Mouse (Mus musculus) retina, embryonic 14.5 days (tissue): ENCODE results near the gene Cog4.
"Not testable (repeated sequence)": the region's sequence is repeated elsewhere in the genome, so short reads cannot be mapped to it uniquely, and the experiment has no call there.

ENCODE experiments used
- DNase-seq: peaks from one replicate; pipeline ENCODE4 v3.0.0-alpha.2; 2015; ENCODE audit warnings: low spot score

Gene Cog4

DNA sequence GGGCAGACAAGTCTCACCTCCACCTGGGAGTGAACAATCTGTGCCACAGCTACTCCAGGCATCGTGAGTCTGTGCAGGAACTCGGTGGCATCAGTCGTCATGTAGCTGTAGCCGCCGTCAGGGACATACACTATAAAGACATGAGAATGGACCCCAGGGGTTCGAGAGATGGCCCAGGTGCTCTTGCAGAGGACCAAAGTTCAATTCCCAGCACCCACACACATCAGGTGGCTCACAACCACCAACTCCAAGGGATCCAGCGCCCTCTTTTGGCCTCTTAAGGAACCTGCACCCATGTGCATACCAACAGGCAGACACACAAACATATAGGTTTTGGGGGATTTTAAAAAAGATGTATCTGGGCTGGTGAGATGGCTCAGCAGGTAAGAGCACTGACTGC, 45.6 kb downstream of the Cog4 start:
- no peak for DNase-seq

DNA sequence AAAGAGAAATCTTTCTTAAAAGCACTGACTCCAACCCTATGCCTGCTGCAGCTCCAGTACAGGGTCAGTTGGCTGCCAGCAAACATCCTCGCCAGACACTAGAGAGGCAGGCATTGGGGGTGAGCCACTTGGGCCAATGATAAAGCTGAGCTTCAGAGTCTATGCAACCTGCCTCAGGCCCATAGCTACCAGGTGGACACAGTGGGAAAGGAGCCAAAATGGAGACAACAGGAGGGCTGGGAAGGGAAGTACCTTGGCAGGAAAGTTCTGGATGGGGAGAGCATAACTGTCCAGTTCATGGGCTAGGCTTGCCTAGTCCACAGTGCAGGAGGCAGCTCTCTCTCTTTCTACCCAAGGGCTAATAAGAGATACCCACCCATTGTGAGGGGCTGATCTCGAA, 46.5 kb downstream of the Cog4 start:
- no peak for DNase-seq

GRCm38 (mm10) chr8:110894851-110895250, 48.5 kb downstream of the Cog4 start:
- no peak for DNase-seq

GRCm38 (mm10) chr8:110895254-110895653, 48.9 kb downstream of the Cog4 start:
- no peak for DNase-seq

DNA sequence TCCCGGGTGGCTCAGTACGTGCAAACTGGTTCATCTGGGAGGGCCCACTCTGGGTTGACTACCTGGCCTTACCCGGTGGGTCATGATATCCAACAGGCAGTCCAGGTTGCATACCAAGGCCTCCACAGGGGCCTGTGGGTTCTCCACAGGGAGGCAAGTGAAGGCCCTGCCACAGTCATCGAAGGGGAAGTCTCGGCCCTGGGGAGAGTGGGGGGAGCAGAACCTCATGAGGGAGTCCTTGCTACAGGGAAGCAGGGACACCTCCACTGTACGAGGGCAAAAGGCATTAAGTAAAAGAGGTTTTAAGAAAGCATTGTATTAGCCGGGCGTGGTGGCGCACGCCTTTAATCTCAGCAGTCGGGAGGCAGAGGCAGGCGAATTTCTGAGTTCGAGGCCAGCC, 49.4 kb downstream of the Cog4 start:
- DNase-seq: no peak

DNA sequence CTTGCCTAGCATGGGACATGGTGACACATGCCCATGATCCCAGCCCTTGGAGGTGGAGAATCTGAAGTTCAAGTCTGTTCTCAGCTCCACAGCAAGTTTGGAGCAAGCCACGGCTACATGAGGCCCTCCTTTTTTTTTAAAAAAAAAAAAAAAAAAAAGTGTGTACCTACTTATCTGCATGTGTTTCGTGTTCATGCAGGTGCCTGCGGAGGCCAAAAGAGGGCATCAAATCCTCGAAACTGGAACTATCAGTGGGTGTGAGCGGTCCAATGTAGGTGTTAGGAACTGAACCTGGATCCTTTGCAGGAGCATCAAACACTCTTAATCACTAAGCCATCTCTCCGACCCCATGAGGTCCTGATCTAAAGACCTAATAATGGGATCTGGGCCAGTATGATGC, 51.1 kb downstream of the Cog4 start:
- no peak for DNase-seq

DNA sequence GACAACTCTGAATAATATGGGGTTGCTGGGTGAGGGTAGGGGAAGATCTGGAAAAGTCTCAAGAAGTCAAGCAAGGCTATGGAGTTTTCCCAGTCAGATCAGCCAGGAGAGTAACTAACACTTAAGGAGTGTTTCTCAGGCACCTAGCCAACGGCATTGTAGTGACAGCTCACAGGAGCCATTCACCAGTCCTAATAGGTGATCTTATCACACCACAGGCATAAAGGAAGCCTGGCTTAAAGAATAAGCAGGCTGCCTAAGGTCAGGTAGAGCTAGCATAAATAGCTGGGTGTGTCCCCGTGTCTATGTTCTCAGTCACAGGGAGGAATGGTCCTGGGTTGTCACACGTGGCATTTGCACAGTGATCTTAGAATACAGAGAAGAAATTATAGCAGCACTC, 54.7 kb downstream of the Cog4 start:
- no peak for DNase-seq

DNA sequence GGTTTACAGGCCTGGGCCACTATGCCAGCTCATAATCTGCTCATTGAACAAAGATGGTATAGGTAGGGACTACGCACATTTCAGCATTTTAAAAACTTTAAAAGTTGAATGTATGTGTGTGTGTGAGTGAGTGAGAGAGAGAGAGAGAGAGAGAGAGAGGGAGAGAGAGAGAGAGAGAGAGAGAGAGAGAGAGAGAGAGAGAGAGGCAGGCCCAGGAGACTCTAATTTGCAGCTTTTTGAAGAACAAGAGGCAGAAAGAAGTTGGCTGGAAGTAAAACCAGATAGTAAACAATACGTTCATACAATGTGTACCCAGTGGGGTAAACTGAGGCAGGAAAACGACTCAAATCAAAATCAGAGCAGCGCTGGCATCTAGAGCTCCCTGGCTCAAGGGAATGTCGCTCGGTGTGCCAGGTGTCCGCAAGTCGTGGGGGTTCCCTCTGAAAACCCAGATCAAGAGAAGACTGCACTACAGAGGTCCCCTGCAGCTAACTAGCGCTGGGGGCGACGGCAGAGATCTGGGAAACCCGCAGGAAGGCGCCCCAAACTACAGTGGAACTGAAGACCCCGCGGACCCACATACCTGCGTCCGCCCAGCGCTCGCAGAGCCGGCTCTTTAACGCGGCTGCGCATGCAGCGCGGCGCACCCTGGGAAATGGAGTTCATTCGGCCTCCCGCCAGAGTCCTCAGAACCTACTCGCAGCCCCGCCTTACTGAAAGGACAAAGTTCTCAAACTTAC, 55.6 kb downstream of the Cog4 start, which contains the start of gene Fuk:
Gene Fuk (minus strand): TSS at position 650 of the 740 bp plus-strand sequence.
- peak; percentile 81 for DNase-seq

GRCm38 (mm10) chr8:110902579-110902965, 56.2 kb downstream of the Cog4 start:
- DNase-seq: no peak

DNA sequence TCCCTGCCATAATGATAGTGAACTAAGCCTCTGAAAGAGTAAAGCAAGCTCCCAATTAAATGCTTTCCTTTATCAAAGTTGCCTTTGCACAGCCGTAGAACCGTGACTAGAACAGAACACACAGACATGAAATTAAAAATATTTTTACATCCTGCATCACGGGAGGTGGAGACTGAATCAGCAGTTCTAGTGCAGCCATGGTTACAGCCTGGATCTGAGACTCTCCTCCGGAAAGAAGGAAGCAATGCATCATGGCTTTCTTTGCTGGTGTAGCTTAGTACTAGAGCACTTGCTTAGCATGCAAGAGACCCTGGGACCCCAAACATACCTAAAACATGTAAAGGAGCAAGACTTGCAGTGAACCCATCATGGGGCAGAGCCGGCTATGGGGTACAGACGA, 59.0 kb downstream of the Cog4 start:
- DNase-seq: no peak

DNA sequence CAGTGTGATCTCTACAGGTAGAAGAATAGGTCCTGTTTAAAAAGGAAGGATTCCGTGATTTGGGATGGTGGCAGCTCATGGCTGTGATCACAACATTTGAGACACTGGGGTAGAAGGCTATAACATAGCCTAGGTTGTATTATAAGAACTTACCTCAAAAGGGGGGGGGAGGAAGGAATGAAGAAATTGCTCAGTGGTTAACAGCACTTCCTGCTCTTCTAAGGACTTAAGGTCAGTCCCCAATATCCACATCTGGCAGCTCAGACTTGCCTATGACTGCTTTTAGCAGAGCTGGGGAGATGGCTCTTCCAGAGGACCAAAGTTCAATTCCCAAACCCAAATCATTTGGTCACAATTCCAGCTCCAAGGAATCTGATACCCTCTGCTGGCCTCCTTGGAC, 60.3 kb downstream of the Cog4 start:
- no peak for DNase-seq

DNA sequence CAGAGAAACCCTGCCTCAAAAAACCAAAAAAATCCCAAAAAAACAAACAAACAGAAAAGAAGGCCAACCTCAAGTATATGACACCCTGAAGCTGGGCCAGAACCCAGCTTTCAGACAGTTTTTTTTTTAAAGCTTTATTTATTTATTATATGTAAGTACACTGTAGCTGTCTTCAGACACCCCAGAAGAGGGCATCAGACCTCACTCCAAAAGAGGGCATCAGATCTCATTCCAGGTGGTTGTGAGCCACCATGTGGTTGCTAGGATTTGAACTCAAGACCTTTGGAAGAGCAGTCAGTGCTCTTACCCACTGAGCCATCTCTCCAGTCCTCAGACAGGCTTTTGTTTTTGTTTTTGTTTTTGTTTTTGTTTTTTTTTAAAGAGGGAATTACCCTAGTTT, 63.5 kb downstream of the Cog4 start:
- DNase-seq: not testable (repeated sequence)

- DNase-seq: no peak
Measured at GRCm38 (mm10) chr8:110911576-110912570, 65.5 kb downstream of the Cog4 start.

- peak; percentile 17 for DNase-seq
Measured at GRCm38 (mm10) chr8:110917415-110917814, 71.0 kb downstream of the Cog4 start.

DNA sequence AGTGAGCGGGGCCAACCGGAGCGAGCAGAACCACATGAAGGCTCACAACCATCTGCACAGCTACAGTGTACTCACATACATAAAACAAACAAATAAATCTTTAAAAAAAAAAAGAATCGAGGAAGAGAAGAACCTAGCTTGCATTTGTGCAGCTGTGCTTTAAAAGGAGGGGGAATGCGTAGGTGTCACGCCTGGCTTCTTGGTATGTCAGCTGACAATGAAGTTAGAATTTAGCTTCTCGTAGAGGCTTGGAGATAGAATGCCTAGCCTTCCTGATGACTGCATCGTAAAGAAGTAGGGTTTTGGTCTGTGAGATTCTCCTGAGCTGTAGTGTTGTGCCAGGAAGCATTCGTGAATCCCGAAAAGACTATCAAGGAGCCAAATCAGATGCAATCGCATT, 71.6 kb downstream of the Cog4 start:
- DNase-seq: no peak

GRCm38 (mm10) chr8:110918460-110918859, 72.1 kb downstream of the Cog4 start:
- DNase-seq: no peak

- DNase-seq: peak; percentile 93
Measured at GRCm38 (mm10) chr8:110919341-110920031, 73.1 kb downstream of the Cog4 start, which contains the start of gene St3gal2. Gene St3gal2, plus strand, starts transcription at chr8:110919922.

DNA sequence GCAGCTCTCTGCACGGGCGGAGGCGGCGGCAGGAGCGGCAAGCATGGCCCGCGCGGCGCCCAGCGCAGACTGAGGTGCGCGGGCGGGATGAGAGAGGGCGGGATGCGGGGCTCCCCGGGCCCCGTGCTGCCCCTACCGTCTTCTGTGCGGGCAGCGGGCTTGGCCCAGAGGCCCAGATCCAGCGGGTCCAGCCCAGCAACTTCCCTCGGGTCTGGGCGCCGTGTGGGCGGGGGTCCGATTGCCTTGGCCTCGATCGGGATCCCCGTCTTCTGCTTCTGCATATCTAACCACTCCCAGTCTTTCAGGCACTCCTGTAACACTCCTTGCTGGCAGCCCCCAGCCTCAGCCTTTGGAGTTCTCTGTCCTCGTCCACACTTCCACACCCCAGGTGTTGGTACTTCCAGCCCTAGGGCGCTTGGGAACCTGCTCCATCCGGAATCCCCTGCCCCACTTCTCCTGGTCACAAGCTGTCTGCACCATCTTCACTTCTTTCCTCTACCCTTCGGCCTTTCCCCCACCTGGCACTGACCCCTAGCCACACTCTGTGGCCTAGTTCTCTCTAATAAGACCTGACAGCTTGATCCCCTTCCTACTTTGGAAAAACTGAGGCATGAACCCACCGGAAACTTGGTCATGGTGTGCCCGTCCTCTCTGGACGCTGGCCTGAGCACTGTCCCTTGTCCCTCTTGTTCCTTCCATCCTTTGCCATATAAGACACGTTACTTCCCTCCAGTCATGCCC, 73.8 kb downstream of the Cog4 start:
- peak; percentile 50 for DNase-seq

DNA sequence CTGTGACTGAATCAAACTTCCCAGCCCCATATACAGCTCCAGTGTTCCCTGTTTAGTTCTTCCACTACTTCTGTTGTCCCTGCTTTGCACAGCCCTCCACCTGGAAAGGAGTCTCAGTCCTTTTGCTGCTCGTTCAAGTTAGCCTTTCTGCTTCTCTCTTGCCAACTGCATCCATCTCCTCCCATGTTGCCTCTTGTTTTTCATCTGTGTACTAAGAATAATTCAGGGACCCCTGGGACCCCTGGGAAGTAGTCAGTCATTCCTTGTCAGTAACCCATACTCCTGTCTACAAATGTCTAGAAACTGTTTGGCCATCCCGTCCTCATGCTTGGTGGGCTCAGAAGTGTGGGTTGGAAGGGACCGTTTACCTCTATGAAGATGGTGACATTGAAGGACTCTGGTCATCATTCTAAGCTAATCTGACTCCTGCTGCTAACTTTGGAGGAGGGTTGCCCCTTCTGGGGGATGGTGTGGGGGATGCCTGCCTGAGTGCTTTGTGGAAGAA, 74.4 kb downstream of the Cog4 start:
- peak; percentile 8 for DNase-seq

- peak; percentile 10 for DNase-seq
Measured at GRCm38 (mm10) chr8:110921492-110922230, 75.3 kb downstream of the Cog4 start.

- DNase-seq: no peak
Measured at GRCm38 (mm10) chr8:110925691-110926140, 79.3 kb downstream of the Cog4 start.
